ENCODE assay signal across 33 mouse cellular contexts in the genomic region with DNA sequence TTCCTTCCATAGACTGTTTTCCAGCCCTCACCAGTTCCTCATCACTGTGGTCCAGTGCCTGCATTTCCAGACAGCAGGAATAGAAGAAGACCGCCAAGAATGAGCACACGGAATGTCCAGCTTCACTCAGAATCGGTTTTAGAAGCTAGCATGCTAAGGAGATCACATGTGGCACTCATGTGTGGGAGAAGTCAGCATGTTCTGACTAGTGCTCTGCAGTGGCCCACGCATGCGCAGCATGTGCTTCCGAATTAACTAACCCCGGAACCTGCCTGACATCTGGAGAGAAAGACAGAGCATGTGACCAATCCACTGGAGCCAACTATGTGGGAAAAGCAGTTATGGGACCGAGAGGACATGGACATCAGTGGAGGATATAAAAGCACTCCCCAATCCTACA. TPM values are rescaled to one million over a fixed set of nuclear protein-coding genes. Genes with fewer than 3 reads are reported as not detected.
"Had no signal": no experiment of that assay in that cellular context is flagged by ENCODE, and none has a peak within 500 bp of the region (broad histone marks: within the 10 kb centered on the region; RNA-seq: fewer than 3 reads in every experiment).

No protein-coding gene starts in this region.

- ATAC-seq: hindbrain, postnatal 0 days; intestine, embryonic 16.5 days; liver, embryonic 12.5 days had no signal

- H3K36me3 ChIP-seq: heart, embryonic 13.5 days; heart, embryonic 15.5 days; hindbrain, embryonic 15.5 days; kidney, embryonic 15.5 days; limb, embryonic 12.5 days; limb, embryonic 15.5 days; liver, embryonic 12.5 days had no signal

- H3K9me3 ChIP-seq: heart, embryonic 13.5 days; hindbrain, embryonic 15.5 days; kidney, embryonic 15.5 days; limb, embryonic 12.5 days; limb, embryonic 15.5 days; liver, embryonic 12.5 days had no signal

- H3K4me3 ChIP-seq: gastrocnemius, adult 2 months; heart, adult 2 months; heart, embryonic 13.5 days; heart, embryonic 15.5 days; hindbrain, embryonic 15.5 days; kidney, embryonic 15.5 days; limb, embryonic 12.5 days; limb, embryonic 15.5 days; liver, embryonic 12.5 days had no signal

- H3K27me3 ChIP-seq: heart, embryonic 13.5 days; heart, embryonic 15.5 days; hindbrain, embryonic 15.5 days; kidney, embryonic 15.5 days; limb, embryonic 12.5 days; limb, embryonic 15.5 days; liver, embryonic 12.5 days had no signal

- H3K27ac ChIP-seq: gastrocnemius, adult 2 months; heart, adult 2 months; heart, embryonic 13.5 days; heart, embryonic 15.5 days; hindbrain, embryonic 15.5 days; hindbrain, postnatal 0 days; kidney, embryonic 15.5 days; kidney, postnatal 0 days; limb, embryonic 12.5 days; limb, embryonic 15.5 days; liver, embryonic 12.5 days; liver, embryonic 14.5 days had no signal

- H3K9ac ChIP-seq: heart, embryonic 13.5 days; heart, embryonic 15.5 days; hindbrain, embryonic 15.5 days; kidney, embryonic 15.5 days; limb, embryonic 12.5 days; limb, embryonic 15.5 days; liver, embryonic 12.5 days; liver, embryonic 14.5 days had no signal

- H3K4me1 ChIP-seq: heart, embryonic 13.5 days; heart, embryonic 15.5 days; hindbrain, embryonic 15.5 days; kidney, embryonic 15.5 days; limb, embryonic 12.5 days; limb, embryonic 15.5 days; liver, embryonic 12.5 days had no signal

- DNase-seq: gastrocnemius, adult 2 months; gastrocnemius, postnatal 10 days; gastrocnemius, postnatal 25 days; heart, adult 11 months; heart, adult 2 months; heart, postnatal 14 days; heart, postnatal 36 days; kidney, adult 11 months; kidney, adult 2 months; kidney, adult 9 months; kidney, postnatal 14 days; kidney, postnatal 36 days; layer of hippocampus, adult 9-11 months; layer of hippocampus, postnatal 36 days; left cerebral cortex, postnatal 4 days had no signal

- H3K4me2 ChIP-seq: heart, embryonic 11.5 days; heart, embryonic 13.5 days; heart, embryonic 15.5 days; hindbrain, embryonic 15.5 days; kidney, embryonic 15.5 days; limb, embryonic 12.5 days; limb, embryonic 15.5 days; liver, embryonic 12.5 days had no signal

RNA-seq across cellular contexts. Expression of a gene that starts 17.5 kb away (rescaled TPM):
- polyA plus RNA-seq: heart, adult 2 months; heart, embryonic 11.5 days; heart, embryonic 13.5 days; heart, embryonic 15.5 days; heart, postnatal 0 days; hindbrain, embryonic 11.5 days; hindbrain, embryonic 15.5 days; hindbrain, postnatal 0 days; intestine, embryonic 14.5 days; intestine, embryonic 16.5 days; kidney, adult 2 months; kidney, embryonic 15.5 days; kidney, postnatal 0 days; large intestine, adult 2 months; limb, embryonic 12.5 days; limb, embryonic 15.5 days; liver, adult 2 months; liver, embryonic 12.5 days; liver, embryonic 14.5 days; liver, embryonic 16.5 days had no signal
